Mouse (Mus musculus) G1E (cell line): ENCODE data around the gene C87436.

ENCODE experiments used
- CTCF ChIP-seq: IDR thresholded peaks from 2 replicates; pipeline ENCODE4 v1.5.1; 2012; ENCODE audit warnings: low read depth, low read length, inconsistent platforms, mixed read lengths
- GATA1 ChIP-seq: IDR thresholded peaks from 2 replicates; pipeline ENCODE4 v1.6.1; 2012; ENCODE audit warnings: borderline replicate concordance, low read length, inconsistent platforms, mixed read lengths
- GATA2 ChIP-seq: IDR thresholded peaks from 2 replicates; pipeline ENCODE4 v1.6.1; 2012; ENCODE audit warnings: low read depth, low read length, inconsistent platforms, borderline replicate concordance
- POLR2AphosphoS5 ChIP-seq: IDR thresholded peaks from 2 replicates; pipeline ENCODE4 v1.6.1; 2012; ENCODE audit warnings: low read depth, low read length, inconsistent platforms; ENCODE audit not compliant: insufficient replicate concordance
- TAL1 ChIP-seq: conservative IDR thresholded peaks from 2 replicates; pipeline ENCODE4 v1.6.1; 2012; ENCODE audit warnings: low read depth, low read length, inconsistent platforms, mixed read lengths

GRCm38 (mm10) chr6:86488149-86488485 lies 49.9 kb downstream of the C87436 start:
- TF ChIP-seq CTCF (no peak), GATA1 (no peak), TAL1 (no peak), POLR2AphosphoS5 (no peak), GATA2 (no peak)
